Comparison of ENCODE assay signal across 7 mouse cellular contexts in the genomic region with DNA sequence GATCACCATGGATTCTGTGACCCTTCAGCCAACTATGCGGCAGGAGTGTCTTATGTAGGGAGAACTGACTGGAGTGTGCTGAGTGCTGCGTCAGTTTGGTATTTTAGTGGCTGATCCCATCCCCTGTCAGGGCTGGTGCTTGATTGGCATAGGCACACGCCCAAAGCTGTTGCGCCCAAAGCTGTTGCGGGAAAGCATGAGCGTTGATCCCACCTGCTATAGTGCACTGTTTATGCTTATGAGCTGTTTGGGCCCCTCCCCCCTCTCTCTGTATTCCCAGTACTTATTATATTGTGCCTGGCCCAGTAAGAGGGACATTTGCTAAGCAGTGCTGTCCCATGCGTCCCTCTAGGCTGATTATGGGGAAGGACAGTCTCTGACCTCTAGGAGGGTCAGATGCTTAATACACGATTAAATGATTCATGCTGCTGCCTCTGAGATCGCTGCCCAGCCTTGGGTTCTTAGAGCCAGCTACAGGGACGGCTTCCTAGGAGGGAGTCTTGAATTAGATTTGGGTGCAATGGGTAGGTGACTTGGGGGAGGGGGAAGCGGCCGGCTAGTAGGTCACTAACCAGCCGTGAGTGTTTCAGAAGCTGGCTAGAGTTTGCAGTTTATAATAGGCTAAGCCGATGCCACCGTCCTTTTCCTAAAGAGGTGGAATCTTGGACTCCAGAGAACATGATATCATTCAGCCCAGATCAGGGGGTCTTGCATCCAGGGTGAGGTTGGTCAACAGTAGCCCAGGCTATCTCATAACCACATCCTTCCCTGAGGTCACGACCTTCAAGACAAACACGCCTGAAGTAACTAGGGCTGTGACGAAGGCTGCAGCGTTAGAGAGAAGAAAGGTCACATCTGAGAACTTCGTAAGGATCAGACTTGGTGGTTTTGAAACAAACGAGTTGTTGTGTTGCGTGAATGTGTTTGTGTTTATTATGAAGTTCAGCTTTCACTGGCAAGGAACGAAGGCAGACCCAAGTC. TPM values are rescaled to one million over a fixed set of nuclear protein-coding genes. Genes with fewer than 3 reads are reported as not detected.
DNase-seq lines count a peak whose midpoint lies in the region; ATAC-seq lines count a peak whose summit lies in the region.

No protein-coding gene starts in this region.

- H3K4me1 ChIP-seq in lung, embryonic 15.5 days, result peaks cover 97% of the 10 kb centered on the region
- H3K4me1 ChIP-seq in brown adipose tissue, adult 24 weeks (ENCODE audit: control insufficient read depth, insufficient read depth, insufficient read length, low read length), result peaks cover 79% of the 10 kb centered on the region
- H3K4me1 ChIP-seq in hindbrain, embryonic 15.5 days (replicated peaks), result peaks cover 83% of the 10 kb centered on the region

- no peaks in the 10 kb centered on the region for H3K36me3 ChIP-seq in lung, embryonic 15.5 days
- no peaks in the 10 kb centered on the region for H3K36me3 ChIP-seq in hindbrain, embryonic 15.5 days

- no peak overlapping the region for H3K9ac ChIP-seq in lung, embryonic 15.5 days
- no peak overlapping the region for H3K9ac ChIP-seq in hindbrain, embryonic 15.5 days

- WGBS in lung, embryonic 15.5 days, result 46% methylated on average over 23 of the region's 23 CpGs
- 50% methylated on average over 23 of the region's 23 CpGs for WGBS in hindbrain, embryonic 15.5 days

- H3K27ac ChIP-seq in lung, embryonic 15.5 days, result peak overlapping the region; percentile 88
- peak overlapping the region; percentile 88 for H3K27ac ChIP-seq in brown adipose tissue, adult 24 weeks (replicated peaks; ENCODE audit: low read depth, low read length)
- peak overlapping the region; percentile 58 for H3K27ac ChIP-seq in hindbrain, embryonic 15.5 days (replicated peaks)

- H3K4me2 ChIP-seq in lung, embryonic 15.5 days, result peak overlapping the region; percentile 29; the same call in 1 of the 2 replicates
- H3K4me2 ChIP-seq in hindbrain, embryonic 15.5 days, result no peak overlapping the region

- no peaks in the 10 kb centered on the region for H3K9me3 ChIP-seq in lung, embryonic 15.5 days
- no peaks in the 10 kb centered on the region for H3K9me3 ChIP-seq in hindbrain, embryonic 15.5 days

- H3K4me3 ChIP-seq in lung, embryonic 15.5 days, result no peak overlapping the region
- H3K4me3 ChIP-seq in brown adipose tissue, adult 24 weeks (ENCODE audit: insufficient read depth, low read depth, low read length), result no peak overlapping the region
- no peak overlapping the region for H3K4me3 ChIP-seq in hindbrain, embryonic 15.5 days

- ATAC-seq in lung, embryonic 15.5 days (ENCODE audit: borderline replicate concordance, extremely low read depth, low FRiP score, low TSS enrichment), result no peak
- ATAC-seq in hindbrain, embryonic 15.5 days (ENCODE audit: low FRiP score, low read depth), result no peak
- no peak for ATAC-seq in granulocyte monocyte progenitor cell, adult 5-6 weeks (replicated peaks; ENCODE audit: poor library complexity, severe bottlenecking)

- DNase-seq in lung, postnatal 4 days, result no peak
- peak; percentile 90 for DNase-seq in retina, adult 2 months (ENCODE audit: low read depth, low spot score)
- no peak for DNase-seq in ovary, adult 18-20 months (ENCODE audit: low spot score)

- H3K27me3 ChIP-seq in lung, embryonic 15.5 days, result no peaks in the 10 kb centered on the region
- H3K27me3 ChIP-seq in hindbrain, embryonic 15.5 days, result no peaks in the 10 kb centered on the region

RNA-seq across cellular contexts. Expression of a gene that starts 25.7 kb away (rescaled TPM):
- 182 and 184 TPM in 2 replicates for polyA plus RNA-seq in lung, embryonic 15.5 days (2015; fragmentation: Nextera tagmentation; extraction: Ambion mirVana)
- 578 and 694 TPM in 2 replicates for polyA plus RNA-seq in brown adipose tissue, adult 24 weeks (2012; ENCODE audit: insufficient read depth, insufficient read length, missing spikeins)
- 117 and 138 TPM in 2 replicates for polyA plus RNA-seq in hindbrain, embryonic 15.5 days (2015; fragmentation: Nextera tagmentation; extraction: Ambion mirVana)
- total RNA-seq in granulocyte monocyte progenitor cell, adult 5-6 weeks (2014; fragmentation: Nextera tagmentation), result 212 and 423 TPM in 2 replicates
- total RNA-seq in granulocyte monocyte progenitor cell, adult 5-6 weeks (2017), result 721 and 833 TPM in 2 replicates
